Mouse (Mus musculus) heart, embryonic 15.5 days (tissue): ENCODE data around the gene Polm. TPM values are rescaled to one million over a fixed set of nuclear protein-coding genes. Genes with fewer than 3 reads are reported as not detected.
"Not testable (repeated sequence)": the region's sequence is repeated elsewhere in the genome, so short reads cannot be mapped to it uniquely, and the experiment has no call there.

Source experiments
- ATAC-seq: fragments of 200-750 bp; cut with Nextera tagmentation; replicated peaks from 2 replicates; pipeline ENCODE4 v1.8.0; 2017; ENCODE audit warnings: low read depth, moderate TSS enrichment; ENCODE audit not compliant: insufficient number of reproducible peaks, insufficient read depth, low FRiP score
- H3K27ac ChIP-seq: fragments of 300-500 bp; sonication (generic); 2 replicates; pipeline ENCODE4 v1.5.1; 2015; ENCODE audit warnings: mild to moderate bottlenecking, inconsistent platforms
- H3K27me3 ChIP-seq: fragments of 300-500 bp; sonication (generic); 2 replicates; pipeline ENCODE4 v1.6.1; 2015; ENCODE audit warnings: inconsistent platforms
- H3K36me3 ChIP-seq: fragments of 300-500 bp; sonication (generic); 2 replicates; pipeline ENCODE4 v1.6.1; 2015; ENCODE audit warnings: mild to moderate bottlenecking, inconsistent platforms
- H3K4me1 ChIP-seq: fragments of 300-500 bp; sonication (generic); replicated peaks from 2 replicates; pipeline ENCODE4 v1.6.1; 2015; ENCODE audit warnings: inconsistent platforms
- H3K4me2 ChIP-seq: fragments of 300-500 bp; sonication (generic); 2 replicates; pipeline ENCODE4 v1.6.1; 2015; ENCODE audit warnings: inconsistent platforms, mild to moderate bottlenecking, moderate library complexity
- H3K4me3 ChIP-seq: fragments of 300-500 bp; sonication (generic); 2 replicates; pipeline ENCODE4 v1.5.1; 2015; ENCODE audit warnings: mild to moderate bottlenecking, inconsistent platforms
- H3K9ac ChIP-seq: fragments of 300-500 bp; sonication (generic); 2 replicates; pipeline ENCODE4 v1.6.1; 2015; ENCODE audit warnings: mild to moderate bottlenecking, inconsistent platforms
- H3K9me3 ChIP-seq: fragments of 300-500 bp; sonication (generic); replicated peaks from 2 replicates; pipeline ENCODE4 v1.6.1; 2016; ENCODE audit warnings: inconsistent platforms
- WGBS: fragments of 180-500 bp; shearing (Covaris S2); methylation state at CpG from one replicate; pipeline ENCODE4 v1.1.7; 2015; ENCODE audit warnings: mixed read lengths; 5-methylcytosine and 5-hydroxymethylcytosine counted together
- polyA plus RNA-seq: library from polyadenylated mRNA; unstranded; fragments of >200 nt; fragmentation: Nextera tagmentation; extraction: Ambion mirVana; gene quantifications from 2 replicates; pipeline ENCODE4 v1.2.1, GENCODE M21; 2015

The Polm gene
- polyA plus RNA-seq, 1 experiment from 2014 or later: 6.0 TPM

- no peaks in the 10 kb centered on the region for H3K9me3 ChIP-seq
- no peaks in the 10 kb centered on the region for H3K27me3 ChIP-seq
- H3K4me2 ChIP-seq: no peak overlapping the region
- H3K36me3 ChIP-seq: peaks cover 18% of the 10 kb centered on the region; the same call in 1 of the 2 replicates
- peaks cover 16% of the 10 kb centered on the region for H3K4me1 ChIP-seq
- H3K4me3 ChIP-seq: no peak overlapping the region
- no peak overlapping the region for H3K9ac ChIP-seq
- 75% methylated on average over 9 of the region's 9 CpGs for WGBS
- H3K27ac ChIP-seq: no peak overlapping the region
- ATAC-seq: no peak
These were observed 3.3 kb downstream of the Polm start for GRCm38 (mm10) chr11:5834506-5834905.

- H3K36me3 ChIP-seq: peaks cover 22% of the 10 kb centered on the region; the same call in 1 of the 2 replicates
- WGBS: 86% methylated on average over 12 of the region's 12 CpGs
- H3K4me2 ChIP-seq: no peak overlapping the region
- H3K9me3 ChIP-seq: no peaks in the 10 kb centered on the region
- H3K4me1 ChIP-seq: peaks cover 16% of the 10 kb centered on the region
- no peaks in the 10 kb centered on the region for H3K27me3 ChIP-seq
- no peak overlapping the region for H3K9ac ChIP-seq
- 0 out of 2 replicates have a peak overlapping the region, but pooled peaks have one; percentile 2 for H3K27ac ChIP-seq
- no peak overlapping the region for H3K4me3 ChIP-seq
- ATAC-seq: no peak
These were observed 8.5 kb downstream of the Polm start for GRCm38 (mm10) chr11:5829327-5829726.

GRCm38 (mm10) chr11:5828509-5829191 is 9.2 kb downstream of the Polm start:
- WGBS: 67% methylated on average over 11 of the region's 11 CpGs
- Histone ChIP-seq H3K36me3 (peaks cover 15% of the 10 kb centered on the region; the same call in 1 of the 2 replicates), H3K4me1 (peaks cover 16% of the 10 kb centered on the region), H3K27me3 (no peaks in the 10 kb centered on the region), H3K9me3 (no peaks in the 10 kb centered on the region), H3K4me2 (no peak overlapping the region), H3K4me3 (no peak overlapping the region), H3K27ac (peak overlapping the region; percentile 44; the same call in 1 of the 2 replicates), H3K9ac (no peak overlapping the region)
- ATAC-seq: no peak

GRCm38 (mm10) chr11:5827931-5828330 is 9.9 kb downstream of the Polm start:
- Histone ChIP-seq H3K4me1 (peaks cover 16% of the 10 kb centered on the region), H3K27ac (0 out of 2 replicates have a peak overlapping the region, but pooled peaks have one; percentile 44), H3K36me3 (peaks cover 11% of the 10 kb centered on the region; the same call in 1 of the 2 replicates), H3K27me3 (no peaks in the 10 kb centered on the region), H3K4me2 (no peak overlapping the region), H3K9ac (no peak overlapping the region), H3K9me3 (no peaks in the 10 kb centered on the region), H3K4me3 (no peak overlapping the region)
- WGBS: 81% methylated on average over 5 of the region's 5 CpGs
- no peak for ATAC-seq

GRCm38 (mm10) chr11:5825432-5825831 is 12.4 kb downstream of the Polm start:
- H3K9ac ChIP-seq: no peak overlapping the region
- peaks cover 8% of the 10 kb centered on the region for H3K4me1 ChIP-seq
- H3K4me2 ChIP-seq: no peak overlapping the region
- H3K27me3 ChIP-seq: no peaks in the 10 kb centered on the region
- H3K4me3 ChIP-seq: no peak overlapping the region
- no peak for ATAC-seq
- peaks cover 4% of the 10 kb centered on the region; the same call in 1 of the 2 replicates for H3K36me3 ChIP-seq
- no peak overlapping the region for H3K27ac ChIP-seq
- H3K9me3 ChIP-seq: no peaks in the 10 kb centered on the region

- Histone ChIP-seq H3K4me1 (no peaks in the 10 kb centered on the region), H3K4me3 (no peak overlapping the region), H3K4me2 (no peak overlapping the region), H3K36me3 (no peaks in the 10 kb centered on the region), H3K9me3 (no peaks in the 10 kb centered on the region), H3K27me3 (no peaks in the 10 kb centered on the region), H3K9ac (no peak overlapping the region), H3K27ac (no peak overlapping the region)
- ATAC-seq: no peak
- 70% methylated on average over 2 of the region's 2 CpGs for WGBS
These were observed 18.6 kb downstream of the Polm start for GRCm38 (mm10) chr11:5819223-5819622.

GRCm38 (mm10) chr11:5813381-5813780 is 24.4 kb downstream of the Polm start:
- Histone ChIP-seq H3K9me3 (no peaks in the 10 kb centered on the region), H3K4me1 (no peaks in the 10 kb centered on the region), H3K27ac (no peak overlapping the region), H3K9ac (no peak overlapping the region), H3K4me2 (no peak overlapping the region), H3K36me3 (no peaks in the 10 kb centered on the region), H3K27me3 (no peaks in the 10 kb centered on the region), H3K4me3 (no peak overlapping the region)
- no peak for ATAC-seq
- WGBS: 76% methylated on average over 10 of the region's 10 CpGs

GRCm38 (mm10) chr11:5809487-5809886 is 28.3 kb downstream of the Polm start:
- not testable (repeated sequence) for H3K9me3 ChIP-seq, ATAC-seq, H3K27me3 ChIP-seq, H3K36me3 ChIP-seq, H3K4me1 ChIP-seq, H3K4me2 ChIP-seq, H3K9ac ChIP-seq, H3K27ac ChIP-seq, H3K4me3 ChIP-seq
- 81% methylated on average over 4 of the region's 4 CpGs for WGBS

GRCm38 (mm10) chr11:5807956-5808355 is 29.9 kb downstream of the Polm start:
- Histone ChIP-seq H3K9ac (no peak overlapping the region), H3K27ac (no peak overlapping the region), H3K9me3 (no peaks in the 10 kb centered on the region), H3K4me2 (no peak overlapping the region), H3K27me3 (no peaks in the 10 kb centered on the region), H3K36me3 (no peaks in the 10 kb centered on the region), H3K4me3 (no peak overlapping the region), H3K4me1 (peaks cover 11% of the 10 kb centered on the region)
- WGBS: 83% methylated on average over 9 of the region's 9 CpGs
- no peak for ATAC-seq

- H3K4me2 ChIP-seq: no peak overlapping the region
- H3K27ac ChIP-seq: no peak overlapping the region
- H3K36me3 ChIP-seq: peaks cover 8% of the 10 kb centered on the region; the same call in 1 of the 2 replicates
- no peaks in the 10 kb centered on the region for H3K9me3 ChIP-seq
- H3K4me1 ChIP-seq: peaks cover 24% of the 10 kb centered on the region
- no peak overlapping the region for H3K4me3 ChIP-seq
- WGBS: 75% methylated on average over 3 of the region's 3 CpGs
- no peak for ATAC-seq
- no peak overlapping the region for H3K9ac ChIP-seq
- no peaks in the 10 kb centered on the region for H3K27me3 ChIP-seq
These were observed 32.1 kb downstream of the Polm start for GRCm38 (mm10) chr11:5805711-5806110.

- Histone ChIP-seq H3K9me3 (no peaks in the 10 kb centered on the region), H3K27ac (peak overlapping the region; percentile 91), H3K36me3 (peaks cover 22% of the 10 kb centered on the region), H3K27me3 (no peaks in the 10 kb centered on the region), H3K9ac (no peak overlapping the region), H3K4me1 (peaks cover 38% of the 10 kb centered on the region), H3K4me3 (no peak overlapping the region), H3K4me2 (peak overlapping the region; percentile 55)
- ATAC-seq: no peak
- 51% methylated on average over 5 of the region's 5 CpGs for WGBS
These were observed 33.6 kb downstream of the Polm start for GRCm38 (mm10) chr11:5804174-5804573.

- ATAC-seq: peak; percentile 83
- Histone ChIP-seq H3K4me1 (peaks cover 38% of the 10 kb centered on the region), H3K36me3 (peaks cover 28% of the 10 kb centered on the region), H3K4me3 (peak within 1 kb of the TSS; percentile 63), H3K9me3 (no peaks in the 10 kb centered on the region), H3K9ac (peak within 1 kb of the TSS; percentile 79), H3K27me3 (no peaks in the 10 kb centered on the region), H3K4me2 (peak within 1 kb of the TSS; percentile 55), H3K27ac (peak within 1 kb of the TSS; percentile 91)
- WGBS: 19% methylated on average over 8 of the region's 8 CpGs
These were observed 34.2 kb downstream of the Polm start, which contains the start of gene Pgam2 for GRCm38 (mm10) chr11:5803551-5803981. Gene Pgam2, minus strand, starts transcription at chr11:5803733.
